Mouse (Mus musculus) limb, embryonic 14.5 days (tissue): ENCODE data around the gene Rtkn2. TPM values are rescaled to one million over a fixed set of nuclear protein-coding genes. Genes with fewer than 3 reads are reported as not detected.
A peak's percentile ranks its signal among the peaks of the same experiment; 100 is the strongest.

Source experiments
- ATAC-seq: fragments of 200-750 bp; cut with Nextera tagmentation; 2 replicates; pipeline ENCODE4 v1.8.0; 2017; ENCODE audit warnings: low read depth, moderate number of reproducible peaks, moderate TSS enrichment; ENCODE audit not compliant: low FRiP score
- DNase-seq: peaks from one replicate; pipeline ENCODE4 v3.0.0-alpha.2; 2015; ENCODE audit warnings: low spot score
- H3K27ac ChIP-seq: fragments of 300-500 bp; sonication (generic); replicated peaks from 2 replicates; pipeline ENCODE4 v1.5.1; 2014; ENCODE audit warnings: low read depth, mild to moderate bottlenecking, low read length, moderate library complexity, mixed read lengths
- H3K27me3 ChIP-seq: fragments of 300-500 bp; sonication (generic); 2 replicates; pipeline ENCODE4 v1.6.1; 2014; ENCODE audit warnings: low read length, mixed read lengths; ENCODE audit not compliant: control insufficient read depth, insufficient read depth
- H3K36me3 ChIP-seq: fragments of 300-500 bp; sonication (generic); 2 replicates; pipeline ENCODE4 v1.6.1; 2014; ENCODE audit warnings: mild to moderate bottlenecking, low read length, moderate library complexity, mixed read lengths; ENCODE audit not compliant: control insufficient read depth, insufficient read depth
- H3K4me1 ChIP-seq: fragments of 300-500 bp; sonication (generic); 2 replicates; pipeline ENCODE4 v1.6.1; 2014; ENCODE audit warnings: antibody characterized with exemption, low read length, mixed read lengths; ENCODE audit not compliant: control insufficient read depth, insufficient read depth
- H3K4me2 ChIP-seq: fragments of 300-500 bp; sonication (generic); replicated peaks from 2 replicates; pipeline ENCODE4 v1.6.1; 2014; ENCODE audit warnings: low read depth, mild to moderate bottlenecking, low read length, moderate library complexity; ENCODE audit not compliant: severe bottlenecking
- H3K4me3 ChIP-seq: fragments of 300-500 bp; sonication (generic); replicated peaks from 2 replicates; pipeline ENCODE4 v1.5.1; 2014; ENCODE audit warnings: low read length
- H3K9ac ChIP-seq: fragments of 300-500 bp; sonication (generic); 2 replicates; pipeline ENCODE4 v1.6.1; 2014; ENCODE audit warnings: mild to moderate bottlenecking, low read depth, low read length, moderate library complexity; ENCODE audit not compliant: severe bottlenecking
- H3K9me3 ChIP-seq: fragments of 300-500 bp; sonication (generic); 2 replicates; pipeline ENCODE4 v1.6.1; 2016; ENCODE audit warnings: low read length; ENCODE audit not compliant: control insufficient read depth
- POLR2A ChIP-seq: fragments of 200-500 bp; IDR thresholded peaks from 2 replicates; pipeline ENCODE4 v1.8.0; 2012; ENCODE audit warnings: inconsistent platforms, mild to moderate bottlenecking, moderate library complexity, borderline replicate concordance; ENCODE audit not compliant: insufficient read depth, insufficient read length; ENCODE audit errors: extremely low read depth
- WGBS: fragments of 180-500 bp; shearing (Covaris S2); extraction: QIAGEN DNeasy Blood & Tissue Kit; methylation state at CpG from one replicate; pipeline ENCODE4 v1.1.7; 2014; 5-methylcytosine and 5-hydroxymethylcytosine counted together
- polyA plus RNA-seq, 2 experiments: library from polyadenylated mRNA; depleted of rRNA in 1 of 2; stranded (reverse) in 1 of 2; unstranded in 1 of 2; fragments of >200 nt; fragmentation: Nextera tagmentation in 1 of 2; extraction: Ambion mirVana in 1 of 2; gene quantifications; 2 replicates each; pipeline versions ENCODE4 v1.2.1 to v1.2.3; 2012 to 2014

Rtkn2 gene
- polyA plus RNA-seq, 2 experiments: 2.9 to 5.7 TPM

- Histone ChIP-seq H3K27ac (peak overlapping the region; percentile 64), H3K9ac (no peak overlapping the region), H3K36me3 (peaks cover 21% of the 10 kb centered on the region), H3K4me2 (no peak overlapping the region), H3K4me3 (no peak overlapping the region), H3K4me1 (peaks cover 30% of the 10 kb centered on the region), H3K27me3 (no peaks in the 10 kb centered on the region), H3K9me3 (no peaks in the 10 kb centered on the region)
- 16% methylated on average over 2 of the region's 2 CpGs for WGBS
- peak; percentile 68 for DNase-seq
- ATAC-seq: peak; percentile 62; the same call in 1 of the 2 replicates
- TF ChIP-seq POLR2A: no peak
These were observed 125.1 kb downstream of the Rtkn2 start for GRCm38 (mm10) chr10:68104481-68104880.

GRCm38 (mm10) chr10:68104881-68105781 is 125.8 kb downstream of the Rtkn2 start:
- Histone ChIP-seq H3K27me3 (no peaks in the 10 kb centered on the region), H3K4me3 (no peak overlapping the region), H3K4me2 (no peak overlapping the region; the same call in 1 of the 2 replicates), H3K9ac (no peak overlapping the region), H3K9me3 (no peaks in the 10 kb centered on the region), H3K4me1 (peaks cover 30% of the 10 kb centered on the region), H3K36me3 (peaks cover 21% of the 10 kb centered on the region), H3K27ac (peak overlapping the region; percentile 64)
- WGBS: 33% methylated on average over 14 of the region's 14 CpGs
- TF ChIP-seq POLR2A: no peak
- ATAC-seq: peak; percentile 14; the same call in 1 of the 2 replicates
- peak; percentile 57 for DNase-seq

GRCm38 (mm10) chr10:68106351-68106950 is 127.1 kb downstream of the Rtkn2 start:
- no peak for TF ChIP-seq POLR2A
- ATAC-seq (no peak), DNase-seq (peak; percentile 35)
- 63% methylated on average over 9 of the region's 9 CpGs for WGBS
- no peak overlapping the region for H3K4me3 ChIP-seq
- H3K9ac ChIP-seq: no peak overlapping the region
- 0 out of 2 replicates have a peak, but pooled peaks cover 13% of the 10 kb centered on the region for H3K36me3 ChIP-seq
- H3K4me2 ChIP-seq: no peak overlapping the region
- peaks cover 32% of the 10 kb centered on the region for H3K4me1 ChIP-seq
- H3K9me3 ChIP-seq: no peaks in the 10 kb centered on the region
- no peaks in the 10 kb centered on the region for H3K27me3 ChIP-seq
- H3K27ac ChIP-seq: no peak overlapping the region

- Histone ChIP-seq H3K9me3 (no peaks in the 10 kb centered on the region), H3K4me1 (peaks cover 36% of the 10 kb centered on the region), H3K4me2 (no peak overlapping the region), H3K4me3 (no peak overlapping the region), H3K27ac (no peak overlapping the region), H3K36me3 (0 out of 2 replicates have a peak, but pooled peaks cover 13% of the 10 kb centered on the region), H3K27me3 (no peaks in the 10 kb centered on the region), H3K9ac (no peak overlapping the region)
- DNase-seq (no peak), ATAC-seq (no peak)
- no peak for TF ChIP-seq POLR2A
- WGBS: 88% methylated on average over 6 of the region's 6 CpGs
These were observed 128.3 kb downstream of the Rtkn2 start for GRCm38 (mm10) chr10:68107716-68108115.

Other genes with a start within 250 kb of the Rtkn2 start
- 1.5 and 1.6 TPM in 2 replicates for gene Zfp365, start 66.9 kb upstream of the Rtkn2 start, polyA plus RNA-seq (2012; rRNA removed)
- 1.5 and 2.0 TPM in 2 replicates for gene Zfp365, start 66.9 kb upstream of the Rtkn2 start, polyA plus RNA-seq (2014; fragmentation: Nextera tagmentation; extraction: Ambion mirVana)